Mouse (Mus musculus): ENCODE measurements around the gene Ppp1r15a. TPM values are rescaled to one million over a fixed set of nuclear protein-coding genes. Genes with fewer than 3 reads are reported as not detected.

The Ppp1r15a gene
- 26.7 and 28.5 TPM in 2 replicates for polyA plus RNA-seq (2012; rRNA removed)

DNA sequence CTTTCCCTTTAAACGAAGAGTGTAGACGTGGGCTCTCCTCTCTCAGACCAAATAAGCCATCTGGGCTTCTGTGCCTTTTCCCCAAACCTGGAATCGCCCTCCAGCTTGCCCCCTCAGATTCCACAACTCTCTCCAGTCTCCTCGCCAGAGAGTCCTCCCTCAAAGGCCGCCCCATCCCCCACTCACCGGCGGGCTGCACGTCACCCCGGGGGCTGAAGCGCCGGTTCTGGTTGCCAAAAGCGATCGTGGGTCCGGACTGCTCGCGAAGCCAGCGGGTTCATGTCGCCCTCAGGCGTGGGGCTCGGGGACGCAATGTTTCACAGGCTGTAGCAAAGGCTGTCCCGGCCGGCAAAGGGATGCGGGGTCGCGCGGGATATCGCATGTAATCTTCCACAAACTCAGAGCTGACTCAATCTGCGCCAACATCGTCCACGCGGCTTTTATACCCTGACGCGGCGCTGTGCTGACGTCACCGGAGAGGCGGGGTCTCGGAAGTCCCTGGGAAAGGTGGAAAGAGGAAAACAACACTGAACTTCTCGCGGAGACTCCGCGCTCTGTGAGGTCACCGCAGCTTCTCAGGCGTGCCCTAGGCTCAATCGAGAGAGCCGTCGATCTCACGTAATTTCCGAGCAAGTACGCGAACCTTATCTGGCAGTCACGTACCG, at the start of gene Ppp1r15a, which contains the start of gene Plekha4:
Gene Ppp1r15a (minus strand): TSS at position 460 of the 665 bp plus-strand sequence.
Gene Plekha4 (plus strand): TSS at position 522 of the 665 bp plus-strand sequence.
- peak within 1 kb of the TSS; percentile 95 for H3K27ac ChIP-seq (ENCODE audit: insufficient read depth, low read length)
- under 1% methylated on average over 54 of the region's 54 CpGs for WGBS
- peaks cover 13% of the 10 kb centered on the region for H3K4me1 ChIP-seq (ENCODE audit: control insufficient read depth, insufficient read depth, low read length)
- no peaks in the 10 kb centered on the region for H3K27me3 ChIP-seq (ENCODE audit: control insufficient read depth, insufficient read depth, low read length)
- H3K4me3 ChIP-seq (replicated peaks; ENCODE audit: insufficient read depth, low read depth, low read length), result peak within 1 kb of the TSS; percentile 77
- TF ChIP-seq POLR2A (IDR thresholded peaks at IDR 0.05; ENCODE audit: borderline replicate concordance, insufficient read depth, low read length) (peak; percentile 93), CTCF (IDR thresholded peaks at IDR 0.05; ENCODE audit: borderline replicate concordance, insufficient read depth, low read depth, low read length) (no peak)
- peak; percentile 94 to 99 for DNase-seq

DNA sequence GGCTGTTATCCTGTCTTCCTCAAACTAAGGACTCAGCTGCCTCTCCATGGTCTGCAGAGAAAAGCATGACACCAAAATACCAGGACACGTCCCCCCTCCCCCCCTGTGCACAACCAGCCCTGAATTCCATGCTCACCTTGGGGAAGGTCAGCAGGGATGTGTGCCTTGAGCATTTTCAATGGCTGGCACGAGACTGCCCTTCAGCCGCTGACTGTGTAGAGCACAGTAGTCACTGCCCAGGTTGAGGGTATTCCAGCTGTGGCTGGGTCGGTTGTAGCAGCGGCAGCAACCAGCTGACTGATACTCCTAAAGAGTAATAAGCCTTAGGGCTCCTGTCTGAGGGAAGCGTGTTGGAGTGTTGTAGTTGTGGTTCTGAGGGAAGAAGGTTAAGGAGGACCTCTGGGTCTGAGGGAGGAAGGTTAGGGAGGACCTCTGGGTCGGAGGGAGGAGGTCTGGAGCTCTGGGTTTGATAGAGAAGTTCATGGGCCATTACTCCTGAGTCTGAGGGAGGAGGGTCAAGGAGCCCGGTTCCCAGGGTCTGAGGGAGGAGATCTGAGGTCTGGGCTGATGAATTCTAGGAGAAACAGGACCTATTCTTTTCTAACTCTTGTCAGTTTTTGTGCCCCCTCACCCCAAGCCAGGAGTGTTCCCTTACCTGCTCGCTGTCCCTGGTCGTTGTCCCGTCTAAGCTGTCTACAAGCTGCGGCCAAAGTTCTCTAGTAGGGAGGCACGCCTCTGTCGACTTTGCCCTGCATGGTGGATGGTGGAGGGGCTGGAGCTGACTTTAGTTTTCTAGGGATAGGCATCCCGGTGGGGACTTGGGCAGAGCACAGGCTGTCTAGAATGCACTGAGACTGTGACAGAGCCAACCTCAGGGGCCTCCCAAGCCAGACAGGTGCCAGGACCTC, 48.7 kb upstream of the Ppp1r15a start:
- H3K27ac ChIP-seq (ENCODE audit: insufficient read depth, low read length), result no peak overlapping the region
- WGBS, result 82% methylated on average over 15 of the region's 15 CpGs
- H3K27me3 ChIP-seq (ENCODE audit: control insufficient read depth, insufficient read depth, low read length), result no peaks in the 10 kb centered on the region
- no peak for DNase-seq
- TF ChIP-seq POLR2A (IDR thresholded peaks at IDR 0.05; ENCODE audit: borderline replicate concordance, insufficient read depth, low read length) (no peak), CTCF (IDR thresholded peaks at IDR 0.05; ENCODE audit: borderline replicate concordance, insufficient read depth, low read depth, low read length) (no peak)
- H3K4me3 ChIP-seq (replicated peaks; ENCODE audit: insufficient read depth, low read depth, low read length), result no peak overlapping the region
- H3K4me1 ChIP-seq (ENCODE audit: control insufficient read depth, insufficient read depth, low read length), result no peaks in the 10 kb centered on the region

DNA sequence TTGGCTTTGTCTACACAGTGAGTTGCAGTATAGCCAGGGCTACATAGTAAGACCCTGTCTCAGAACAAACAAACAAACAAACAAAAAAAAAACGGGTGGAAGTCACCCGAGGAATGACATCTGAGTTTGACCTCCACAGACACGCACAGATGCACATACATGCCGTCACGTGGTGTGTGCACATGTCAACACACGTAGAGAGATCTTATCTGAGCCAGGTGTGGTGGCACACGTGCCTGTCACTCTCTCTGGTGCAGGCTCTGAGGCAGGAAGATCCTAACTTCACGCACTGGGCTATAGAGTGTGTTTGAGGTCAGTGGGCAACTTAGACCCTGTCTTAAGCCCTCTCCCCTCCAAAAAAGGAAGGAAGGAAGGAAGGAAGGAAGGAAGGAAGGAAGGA, 47.9 kb upstream of the Ppp1r15a start:
- no peaks in the 10 kb centered on the region for H3K4me1 ChIP-seq (ENCODE audit: control insufficient read depth, insufficient read depth, low read length)
- H3K27me3 ChIP-seq (ENCODE audit: control insufficient read depth, insufficient read depth, low read length), result no peaks in the 10 kb centered on the region
- WGBS, result 73% methylated on average over 8 of the region's 8 CpGs
- no peak for DNase-seq
- H3K27ac ChIP-seq (ENCODE audit: insufficient read depth, low read length), result no peak overlapping the region
- no peak for TF ChIP-seq CTCF (IDR thresholded peaks at IDR 0.05; ENCODE audit: borderline replicate concordance, insufficient read depth, low read depth, low read length)
- no peak for TF ChIP-seq POLR2A (IDR thresholded peaks at IDR 0.05; ENCODE audit: borderline replicate concordance, insufficient read depth, low read length)
- no peak overlapping the region for H3K4me3 ChIP-seq (replicated peaks; ENCODE audit: insufficient read depth, low read depth, low read length)

DNA sequence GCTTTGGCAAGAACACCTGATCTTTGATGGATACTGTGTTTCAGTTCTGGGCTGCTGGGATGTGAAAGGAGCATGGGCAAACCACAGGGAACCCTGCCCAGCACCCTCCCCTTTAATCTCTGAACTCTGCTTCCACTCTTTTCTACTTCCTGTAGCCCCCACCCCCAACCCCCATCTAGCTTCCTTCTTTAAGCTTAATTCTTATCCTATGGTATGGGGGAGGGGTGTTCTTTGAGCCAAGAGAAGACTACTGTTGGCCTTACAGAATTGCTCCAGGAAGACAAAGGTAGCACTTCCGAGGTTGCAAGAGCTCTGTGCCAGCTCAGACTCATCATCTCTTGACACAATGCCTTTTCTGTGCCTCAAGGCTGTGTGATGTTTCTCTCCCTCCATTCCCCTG, 45.9 kb upstream of the Ppp1r15a start:
- no peak for DNase-seq
- peaks cover 6% of the 10 kb centered on the region; the same call in 1 of the 2 replicates for H3K4me1 ChIP-seq (ENCODE audit: control insufficient read depth, insufficient read depth, low read length)
- TF ChIP-seq POLR2A (IDR thresholded peaks at IDR 0.05; ENCODE audit: borderline replicate concordance, insufficient read depth, low read length), result no peak
- no peak for TF ChIP-seq CTCF (IDR thresholded peaks at IDR 0.05; ENCODE audit: borderline replicate concordance, insufficient read depth, low read depth, low read length)
- WGBS, result 39% methylated on average over 1 of the region's 1 CpGs
- no peak overlapping the region for H3K27ac ChIP-seq (ENCODE audit: insufficient read depth, low read length)
- no peak overlapping the region for H3K4me3 ChIP-seq (replicated peaks; ENCODE audit: insufficient read depth, low read depth, low read length)
- H3K27me3 ChIP-seq (ENCODE audit: control insufficient read depth, insufficient read depth, low read length), result no peaks in the 10 kb centered on the region

DNA sequence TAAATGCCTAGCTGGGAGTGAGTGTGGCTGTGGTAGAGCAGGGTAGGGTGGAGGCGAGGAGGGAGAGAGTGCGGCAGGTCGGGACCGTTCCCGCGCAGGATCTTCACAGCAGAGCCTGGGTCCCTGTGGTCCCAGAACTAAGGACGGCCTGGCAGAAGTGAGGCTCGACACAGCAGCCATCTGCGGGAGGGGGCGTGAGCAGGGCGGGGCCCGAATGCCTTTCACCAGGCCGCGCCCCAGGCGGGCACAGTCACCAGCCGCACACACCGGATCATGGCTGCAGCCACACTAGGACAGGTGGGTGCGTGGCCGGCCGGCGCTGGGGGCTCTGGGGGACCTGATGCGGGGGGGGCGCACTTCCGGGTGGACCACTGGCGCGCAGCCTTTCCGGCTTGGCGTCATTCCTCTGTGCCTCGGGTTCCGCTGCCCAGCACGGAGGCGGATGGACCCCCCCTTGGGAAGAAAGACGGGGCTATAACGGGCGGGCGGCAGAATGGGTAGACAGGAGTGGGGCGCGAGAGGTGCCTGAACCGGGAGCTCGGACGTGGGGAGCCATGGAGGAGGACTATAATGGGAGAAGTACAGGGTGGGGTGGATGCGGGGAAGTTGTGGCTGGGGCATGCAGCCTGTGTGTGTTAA, 44.2 kb upstream of the Ppp1r15a start, which contains the start of gene Bcat2:
Gene Bcat2 (plus strand): TSS at position 51 of the 639 bp plus-strand sequence.
- peak within 1 kb of the TSS; percentile 72 for H3K4me3 ChIP-seq (replicated peaks; ENCODE audit: insufficient read depth, low read depth, low read length)
- 1% methylated on average over 42 of the region's 42 CpGs for WGBS
- TF ChIP-seq CTCF (IDR thresholded peaks at IDR 0.05; ENCODE audit: borderline replicate concordance, insufficient read depth, low read depth, low read length), result no peak
- TF ChIP-seq POLR2A (IDR thresholded peaks at IDR 0.05; ENCODE audit: borderline replicate concordance, insufficient read depth, low read length), result peak; percentile 62
- DNase-seq, result peak; percentile 81
- no peaks in the 10 kb centered on the region for H3K27me3 ChIP-seq (ENCODE audit: control insufficient read depth, insufficient read depth, low read length)
- peaks cover 6% of the 10 kb centered on the region; the same call in 1 of the 2 replicates for H3K4me1 ChIP-seq (ENCODE audit: control insufficient read depth, insufficient read depth, low read length)
- peak within 1 kb of the TSS; percentile 34 for H3K27ac ChIP-seq (ENCODE audit: insufficient read depth, low read length)

DNA sequence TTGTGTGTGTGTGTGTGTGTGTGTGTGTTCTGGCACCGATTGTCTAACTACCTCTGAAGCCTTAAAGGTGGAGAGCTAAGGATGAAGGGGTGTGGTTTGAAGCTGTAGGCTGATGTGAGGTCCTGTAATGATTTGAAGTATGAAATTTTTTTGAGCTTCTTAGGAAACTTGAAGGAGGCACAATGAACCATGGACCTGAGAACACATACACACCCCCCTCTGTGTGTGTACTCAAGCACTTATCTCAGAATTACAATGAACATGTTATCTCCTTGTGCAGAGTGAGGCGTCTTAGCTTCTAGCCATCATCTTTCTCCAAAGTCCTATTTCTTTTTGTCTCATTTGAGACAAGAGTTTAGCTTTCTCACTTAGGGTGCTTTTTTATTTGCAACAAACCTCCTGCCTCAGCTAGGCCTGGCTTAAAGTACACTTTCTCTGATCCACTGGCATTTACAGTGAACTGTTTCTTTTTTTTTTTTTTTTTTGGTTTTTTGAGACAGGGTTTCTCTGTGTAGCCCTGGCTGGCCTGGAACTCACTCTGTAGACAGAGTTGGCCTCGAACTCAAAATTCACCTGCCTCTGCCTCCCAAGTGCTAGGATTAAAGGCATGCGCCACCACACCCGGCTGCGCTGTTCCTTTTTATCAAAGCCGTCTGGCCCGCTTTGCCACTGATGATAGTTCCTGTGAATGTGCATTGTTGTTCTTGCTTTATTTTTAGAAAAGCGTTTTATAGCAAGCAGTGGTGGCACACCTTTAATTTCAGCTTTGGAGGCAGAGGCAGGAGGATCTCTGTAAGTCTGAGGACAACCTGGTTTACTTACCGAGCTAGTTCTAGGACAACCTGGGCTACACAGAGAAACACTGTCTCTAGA, 42.8 kb upstream of the Ppp1r15a start:
- no peaks in the 10 kb centered on the region for H3K27me3 ChIP-seq (ENCODE audit: control insufficient read depth, insufficient read depth, low read length)
- peak overlapping the region; percentile 21 for H3K4me3 ChIP-seq (replicated peaks; ENCODE audit: insufficient read depth, low read depth, low read length)
- peak overlapping the region; percentile 75 for H3K27ac ChIP-seq (ENCODE audit: insufficient read depth, low read length)
- no peak for DNase-seq
- TF ChIP-seq CTCF (IDR thresholded peaks at IDR 0.05; ENCODE audit: borderline replicate concordance, insufficient read depth, low read depth, low read length), result no peak
- no peak for TF ChIP-seq POLR2A (IDR thresholded peaks at IDR 0.05; ENCODE audit: borderline replicate concordance, insufficient read depth, low read length)
- peaks cover 6% of the 10 kb centered on the region; the same call in 1 of the 2 replicates for H3K4me1 ChIP-seq (ENCODE audit: control insufficient read depth, insufficient read depth, low read length)
- 83% methylated on average over 10 of the region's 10 CpGs for WGBS
